Mouse (Mus musculus) left cerebral cortex, postnatal 14 days (tissue): Measurements from ENCODE around the gene F11r. TPM values are rescaled to one million over a fixed set of nuclear protein-coding genes. Genes with fewer than 3 reads are reported as not detected.

Experiments used
- DNase-seq, 2 experiments: peaks; one replicate each; pipeline ENCODE4 v3.0.0; 2021 to 2022; ENCODE audit warnings: low spot score in 2 of 2, mixed read lengths in 1 of 2
- intact Hi-C: fragments of 180-260 bp; cut with DNase I; formaldehyde crosslinking; loops from one replicate; pipeline ENCODE4 v1.15.1; 2025
- long read RNA-seq, 2 experiments: library from polyadenylated mRNA; stranded (forward); transcript quantifications; one replicate each; pipeline ENCODE4 v2.0.0; 2021
- total RNA-seq, 2 experiments: library from RNA; stranded (reverse); gene quantifications; 2 replicates each; pipeline ENCODE4 v1.2.3; 2021

Gene F11r
- 1 to 10 TPM; 7.4 to 8.3 TPM for total RNA-seq
- long read RNA-seq, experiment 1: 0 reads
- long read RNA-seq, experiment 2, partial matches to known transcripts: 0 of 1 reads
- long read RNA-seq, experiment 2, other reads (novel, unspliced or antisense): 1 of 1 reads

DNA sequence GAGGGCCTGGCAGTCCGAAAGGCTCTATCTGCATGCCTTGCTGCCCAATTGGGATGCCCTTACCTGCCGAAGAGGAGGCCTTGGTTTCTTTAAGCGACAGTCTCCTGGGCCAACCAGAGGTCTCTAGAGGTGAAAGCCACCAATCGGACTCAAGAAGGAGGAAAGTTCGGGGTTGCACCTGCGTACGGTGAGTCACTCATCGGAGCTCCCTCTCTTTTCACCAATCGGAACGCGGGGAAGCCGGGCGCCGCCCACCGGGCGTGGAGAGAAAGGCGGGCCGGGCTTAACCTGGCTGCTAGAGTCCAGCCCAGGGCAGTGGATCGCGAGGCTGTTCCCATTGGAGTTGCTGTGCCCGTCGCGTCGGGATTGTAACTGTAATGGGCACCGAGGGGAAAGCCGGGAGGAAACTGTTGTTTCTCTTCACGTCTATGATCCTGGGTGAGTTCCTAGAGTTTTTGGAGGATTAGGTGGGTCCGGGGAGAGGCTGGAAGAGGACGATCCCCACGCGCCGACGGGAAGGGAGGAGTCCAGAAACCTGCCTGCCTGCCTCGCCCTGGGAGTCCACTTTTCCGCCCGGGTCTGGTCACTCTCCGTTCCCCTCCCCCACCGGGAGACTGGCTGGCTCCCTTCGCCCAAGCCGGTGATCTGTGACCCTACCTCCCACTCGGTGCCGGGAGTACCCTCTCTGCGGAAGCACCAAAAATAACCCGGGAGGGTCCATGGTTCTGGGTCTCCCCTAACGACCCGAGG is at the start of gene F11r:
Gene F11r, plus strand, starts transcription at position 272 of the 750 bp plus-strand sequence.
- intact Hi-C loops: no loop called here
- peak in 1 of 2 experiments; percentile 44 for DNase-seq

DNA sequence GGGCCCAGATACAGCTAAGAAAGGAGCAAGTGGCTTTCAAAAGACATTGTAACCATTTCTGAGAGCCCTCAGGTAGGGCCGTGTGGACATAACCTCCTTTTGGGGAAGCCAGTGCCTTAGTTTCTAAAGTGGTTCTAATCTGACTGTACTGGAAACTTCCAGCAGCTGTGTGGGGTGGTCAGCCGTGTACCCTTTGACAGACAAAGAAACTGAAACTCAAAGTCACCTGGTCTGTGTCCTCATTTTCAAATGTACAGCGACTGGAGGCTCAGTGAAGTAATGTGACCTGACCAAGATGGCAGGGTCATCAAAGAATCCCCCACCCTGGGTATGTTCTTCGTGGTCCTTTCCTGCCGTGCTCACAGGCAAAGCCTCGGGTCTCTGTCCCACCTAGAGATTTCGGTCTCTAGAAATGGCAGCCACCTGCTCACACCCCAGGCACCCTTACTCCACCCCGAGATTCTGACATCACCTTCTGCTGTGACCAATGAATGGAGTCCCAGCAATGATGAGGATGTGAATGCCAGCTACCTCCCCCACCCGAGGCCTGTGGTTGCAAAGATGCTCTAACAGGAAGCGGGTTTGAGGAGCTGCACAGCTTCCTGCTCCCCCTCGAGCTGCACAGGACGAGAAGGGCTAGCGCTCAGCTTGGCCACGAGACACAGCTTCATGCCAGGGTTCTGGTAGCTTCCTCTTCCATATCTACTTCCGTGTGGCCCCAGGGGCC is 48.8 kb upstream of the F11r start, which contains the start of gene Arhgap30:
Gene Arhgap30, plus strand, starts transcription at position 579 of the 727 bp plus-strand sequence.
- DNase-seq: peak; percentile 42 to 55
- intact Hi-C loops: no loop called here

DNA sequence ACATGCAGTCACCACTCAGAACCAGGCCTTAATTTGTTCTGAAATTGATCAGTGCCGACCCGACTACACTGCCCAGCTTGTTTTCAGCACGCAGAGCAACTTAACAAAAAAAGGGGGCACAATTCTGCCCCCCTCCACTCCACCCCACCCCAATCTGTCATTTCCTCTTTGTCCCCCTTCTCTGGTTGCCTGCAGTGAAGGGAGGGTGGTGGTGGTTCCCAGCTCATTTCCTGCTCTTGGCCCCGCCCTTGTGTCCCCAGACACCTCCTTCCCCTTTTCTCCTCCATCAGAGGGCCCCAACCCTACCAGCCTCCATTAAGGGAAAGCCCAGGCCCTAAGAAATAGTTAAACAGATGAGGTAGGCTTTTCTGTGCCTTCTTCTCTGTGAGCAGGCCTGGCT is 47.2 kb upstream of the F11r start:
- DNase-seq: no peak
- intact Hi-C loops: no loop called here

DNA sequence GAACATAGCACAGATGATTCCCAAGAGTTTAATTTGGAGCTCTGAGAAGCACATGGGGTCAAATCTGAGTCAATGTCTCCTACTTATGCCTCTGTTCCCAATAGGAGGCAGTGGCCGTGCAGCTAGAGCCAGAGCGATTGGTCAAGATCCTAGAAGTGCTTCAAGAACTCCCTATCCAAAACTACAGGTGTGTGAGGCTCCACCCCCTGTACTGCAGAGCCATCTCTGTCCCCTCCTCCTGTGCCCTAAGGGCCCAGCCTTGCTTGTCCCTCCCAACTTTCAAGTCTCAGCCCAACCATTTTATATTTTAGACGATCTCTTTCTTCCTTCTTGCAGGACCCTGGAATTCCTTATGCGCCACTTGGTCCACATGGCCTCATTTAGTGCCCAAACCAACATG is 35.5 kb upstream of the F11r start:
- DNase-seq: no peak
- intact Hi-C loops: no loop called here

DNA sequence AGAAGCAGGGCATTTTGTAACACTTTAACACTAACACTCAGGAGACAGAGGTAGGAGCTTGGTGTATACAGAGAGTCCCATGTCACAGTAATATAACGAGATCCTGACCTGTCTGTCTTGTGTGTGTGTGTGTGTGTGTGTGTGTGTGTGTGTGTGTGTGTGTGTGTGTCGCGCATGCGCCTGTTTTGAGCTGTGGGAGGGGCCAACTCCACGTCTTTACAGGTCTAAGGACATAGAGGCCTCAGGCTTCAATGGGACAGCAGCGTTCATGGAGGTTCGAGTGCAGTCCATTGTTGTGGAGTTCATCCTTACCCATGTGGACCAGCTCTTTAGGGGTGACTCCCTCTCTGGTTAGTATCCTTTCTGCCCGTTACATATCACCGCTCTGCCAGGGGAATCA is 34.3 kb upstream of the F11r start:
- no peak for DNase-seq
- intact Hi-C loops: no loop called here

DNA sequence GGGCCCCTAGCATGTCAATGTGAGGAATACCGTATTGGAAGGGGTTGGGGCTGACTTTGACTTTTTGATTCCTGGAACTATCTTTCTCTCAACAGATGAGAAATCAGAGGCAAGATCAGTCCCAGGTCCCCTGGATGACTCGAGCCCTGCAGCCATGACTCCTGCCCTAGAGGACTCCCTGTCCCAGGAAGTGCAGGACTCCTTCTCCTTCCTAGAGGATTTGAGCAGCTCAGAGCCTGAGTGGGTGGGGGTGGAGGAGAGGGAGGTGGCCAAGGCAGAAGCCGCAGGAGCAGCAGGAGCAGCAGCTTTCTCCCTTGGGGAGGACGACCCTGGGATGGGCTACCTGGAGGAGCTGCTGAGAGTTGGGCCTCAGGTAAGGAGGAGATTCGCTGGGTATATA is 30.1 kb upstream of the F11r start:
- no peak for DNase-seq
- intact Hi-C loops: no loop called here

DNA sequence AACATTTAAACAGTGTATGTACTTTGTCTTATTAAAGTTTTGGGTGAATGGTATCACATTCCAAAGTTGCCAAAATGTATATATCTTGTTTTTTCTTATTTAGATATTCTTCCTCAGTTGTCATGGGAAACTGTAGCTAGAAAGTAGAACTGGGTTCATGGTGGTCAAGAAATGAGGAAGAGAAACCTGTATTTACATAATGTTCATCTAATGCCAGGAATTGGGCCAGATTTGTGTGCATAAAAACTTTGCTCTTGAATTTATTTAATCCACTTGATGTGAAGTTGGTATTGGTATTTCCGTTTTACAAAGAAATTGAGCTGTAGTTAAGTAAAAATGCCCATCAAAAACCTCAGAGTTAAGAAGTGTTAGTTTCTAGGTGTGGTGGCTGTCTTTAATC is 27.1 kb upstream of the F11r start:
- intact Hi-C loops: loop anchor here (5.0 kb wide), 1 partner anchor 48 kb away; the partner anchor contains the start of gene Klhdc9
- DNase-seq: no peak

DNA sequence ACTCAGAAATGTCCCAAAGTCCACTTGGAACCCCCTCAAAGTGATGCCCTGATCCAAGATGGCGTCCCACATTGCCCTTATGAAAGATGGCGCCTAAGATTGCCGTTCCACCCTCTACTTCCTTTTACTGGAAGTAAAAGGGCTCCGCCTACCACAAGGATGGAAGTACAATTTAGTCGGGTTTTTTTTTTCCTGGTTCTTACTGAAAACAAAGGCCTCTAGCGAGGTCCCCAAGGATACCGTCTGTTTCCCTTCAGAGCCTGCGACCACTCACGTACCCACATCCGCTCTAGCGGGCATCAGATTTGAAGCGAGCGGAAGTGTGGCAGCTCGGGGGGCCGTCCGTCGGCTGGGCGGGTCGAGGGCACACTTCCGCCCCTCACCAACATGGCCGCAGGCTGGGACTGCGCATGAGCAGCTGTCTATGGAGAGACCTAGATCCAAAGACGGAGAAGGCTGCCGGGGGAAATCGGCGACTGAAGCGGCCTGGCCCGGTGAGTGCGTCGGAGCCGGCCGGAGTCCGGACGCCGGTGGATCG is 26.3 kb upstream of the F11r start, which contains the start of gene Usf1:
Gene Usf1, plus strand, starts transcription at position 367 of the 538 bp plus-strand sequence.
- intact Hi-C loops: loop anchor here (5.0 kb wide), 1 partner anchor 49 kb away; the partner anchor contains the start of gene Klhdc9
- DNase-seq: peak; percentile 94 to 95

DNA sequence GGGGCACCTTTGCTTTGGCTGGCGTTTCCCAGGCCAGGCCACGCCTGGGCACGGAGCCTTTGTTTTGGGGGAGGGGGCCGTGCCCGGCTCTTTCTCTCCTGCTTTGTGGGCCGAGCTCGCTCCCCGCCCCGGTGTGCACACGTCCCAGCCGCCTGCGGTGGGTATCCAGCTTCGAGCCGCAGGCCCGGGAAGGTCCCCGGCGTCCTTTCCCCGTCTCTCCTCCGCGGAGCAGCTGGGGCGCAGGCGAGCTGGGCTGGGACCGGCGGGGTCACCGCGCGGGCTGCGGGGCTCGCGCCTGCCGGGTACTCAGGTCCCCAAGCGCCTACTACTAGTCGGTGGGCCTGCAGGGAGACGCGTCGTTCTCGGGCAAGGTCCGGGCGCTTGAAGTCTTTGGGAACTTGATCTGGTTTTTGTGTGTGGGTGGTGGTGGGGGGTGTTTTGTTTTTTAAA is 25.8 kb upstream of the F11r start:
- intact Hi-C loops: loop anchor here (5.0 kb wide), 1 partner anchor 49 kb away; the partner anchor contains the start of gene Klhdc9
- DNase-seq: no peak

DNA sequence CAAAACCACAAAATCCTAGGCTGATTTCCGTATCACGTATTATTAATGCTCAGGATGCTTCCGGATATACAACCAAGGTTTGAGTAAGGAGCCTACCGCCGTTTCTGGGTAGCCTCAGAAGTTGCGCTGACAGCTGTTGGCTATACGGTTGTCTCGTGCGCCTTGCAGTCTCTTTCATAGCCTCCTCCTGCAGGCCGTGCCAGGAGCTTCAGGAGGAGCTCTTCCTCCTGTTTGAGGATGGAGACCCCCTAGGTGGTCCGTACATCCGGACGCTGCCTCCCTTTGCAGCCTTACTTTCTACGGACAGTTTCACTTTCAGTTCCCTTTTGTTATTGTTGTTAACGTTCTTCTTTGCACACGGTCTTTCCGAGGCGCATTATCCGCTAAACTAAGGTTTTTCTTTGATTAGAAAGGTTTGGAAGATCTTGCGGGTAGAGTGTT is 25.3 kb upstream of the F11r start:
- DNase-seq: peak; percentile 30 to 41
- intact Hi-C loops: loop anchor here (5.0 kb wide), 1 partner anchor 50 kb away; the partner anchor contains the start of gene Klhdc9

DNA sequence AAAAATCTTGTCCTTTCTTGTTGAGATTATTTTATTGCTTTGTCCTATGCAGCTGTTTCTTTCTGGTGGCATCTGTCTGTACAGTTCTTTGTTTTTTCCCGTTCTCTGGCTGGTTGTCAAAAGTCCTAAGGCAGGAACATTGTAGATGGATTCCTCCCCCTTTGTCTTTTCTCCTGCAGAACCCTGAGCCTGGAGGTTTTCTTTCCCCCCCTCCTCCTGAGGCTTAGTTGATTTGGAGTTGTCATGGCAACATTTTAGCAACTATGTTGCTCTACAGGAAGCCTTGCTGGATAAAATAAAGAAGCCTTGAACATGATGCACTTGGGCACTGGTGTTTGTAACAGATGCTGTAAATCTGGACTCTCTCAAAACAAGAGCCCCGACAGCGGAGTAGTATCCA is 24.9 kb upstream of the F11r start:
- intact Hi-C loops: loop anchor here (5.0 kb wide), 1 partner anchor 50 kb away; the partner anchor contains the start of gene Klhdc9
- peak; percentile 39 to 64 for DNase-seq

DNA sequence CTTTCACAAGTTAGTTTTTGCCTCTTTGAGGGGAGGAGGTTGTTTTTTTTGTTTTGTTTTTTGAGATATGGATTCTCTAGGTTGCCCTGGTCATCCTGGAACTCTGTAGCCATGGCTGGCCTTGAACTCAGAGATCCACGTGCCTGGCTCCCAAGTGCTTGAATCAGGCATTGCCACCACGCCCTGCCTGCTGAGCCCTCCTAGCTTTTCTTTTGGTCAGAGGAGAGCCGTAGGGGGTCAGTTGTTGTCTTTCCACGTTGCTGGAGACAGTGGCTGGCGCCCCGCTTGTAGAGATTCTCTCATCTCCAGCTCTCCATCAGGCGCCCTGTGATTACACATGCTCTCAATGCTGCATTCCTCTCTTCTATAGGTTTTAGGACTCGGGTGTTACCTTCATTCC is 23.7 kb upstream of the F11r start:
- DNase-seq: no peak
- intact Hi-C loops: loop anchor here (5.0 kb wide), 1 partner anchor 51 kb away; the partner anchor contains the start of gene Klhdc9

DNA sequence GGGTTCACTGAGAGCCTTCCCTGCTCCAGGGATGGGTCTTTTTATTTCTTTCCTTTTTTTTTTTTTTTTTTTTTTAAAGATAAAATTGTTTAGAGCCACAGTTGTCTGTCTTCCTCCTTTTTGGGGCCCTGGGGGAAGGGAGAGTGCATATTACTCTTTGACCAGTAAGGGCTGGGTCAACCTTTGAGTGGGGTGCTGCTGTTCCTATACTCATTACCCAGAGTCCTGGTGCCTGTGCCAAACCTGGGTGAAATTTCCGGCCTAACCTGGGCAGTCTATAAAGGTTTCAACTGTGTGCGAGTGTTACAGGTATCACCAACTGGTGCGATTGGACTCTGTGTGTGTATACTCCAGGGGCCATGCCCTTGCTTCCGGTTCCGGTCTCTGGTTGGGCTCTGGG is 18.7 kb upstream of the F11r start, which contains the start of gene Tstd1:
Gene Tstd1, plus strand, starts transcription at position 213 of the 400 bp plus-strand sequence.
- intact Hi-C loops: no loop called here
- no peak for DNase-seq

DNA sequence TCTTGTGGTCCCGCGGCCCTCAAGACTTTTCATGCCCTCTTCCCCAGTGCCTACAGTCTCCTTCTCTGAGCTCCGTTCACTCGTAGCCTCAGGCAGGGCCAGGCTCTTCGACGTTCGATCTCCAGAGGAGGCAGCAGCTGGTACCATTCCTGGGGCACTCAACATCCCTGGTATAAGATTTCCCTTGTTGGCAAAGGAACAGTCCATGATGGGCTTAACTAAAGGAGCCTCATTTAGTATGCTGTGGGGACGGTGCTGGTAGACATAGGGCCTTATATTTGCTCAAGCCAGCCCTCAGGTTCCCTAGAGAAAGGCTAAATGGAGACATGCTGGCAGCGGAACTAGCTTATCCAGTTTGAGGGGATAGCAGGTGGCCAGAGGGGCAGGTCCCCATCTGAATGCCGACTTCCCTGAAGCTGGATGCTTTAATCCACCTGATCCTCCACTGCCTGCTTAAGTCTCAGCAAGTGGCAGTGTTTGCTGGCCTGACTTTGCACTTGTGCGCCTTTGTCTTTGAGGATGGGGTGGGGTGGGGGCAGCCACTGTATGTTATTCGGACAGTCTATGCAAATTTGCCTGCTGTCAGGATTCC is 17.9 kb upstream of the F11r start:
- no peak for DNase-seq
- intact Hi-C loops: no loop called here

DNA sequence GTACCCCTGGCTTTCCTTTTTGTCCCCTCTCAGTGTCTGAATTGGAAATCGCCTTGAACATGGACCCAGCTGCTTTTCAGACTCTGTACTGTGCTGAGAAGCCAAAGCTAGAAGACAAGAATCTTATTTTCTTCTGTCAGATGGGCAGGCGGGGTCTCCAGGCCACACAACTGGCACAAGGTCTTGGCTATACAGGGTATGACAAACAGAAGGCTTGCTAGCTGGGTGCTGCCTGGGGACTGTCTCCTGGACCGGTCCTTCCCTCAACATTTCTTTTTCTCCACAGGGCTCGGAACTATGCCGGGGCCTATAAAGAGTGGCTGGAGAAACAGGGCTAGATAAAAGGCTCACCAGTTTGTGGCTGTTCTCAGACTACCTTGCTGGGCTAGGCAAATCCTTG is 17.4 kb upstream of the F11r start:
- intact Hi-C loops: no loop called here
- no peak for DNase-seq

DNA sequence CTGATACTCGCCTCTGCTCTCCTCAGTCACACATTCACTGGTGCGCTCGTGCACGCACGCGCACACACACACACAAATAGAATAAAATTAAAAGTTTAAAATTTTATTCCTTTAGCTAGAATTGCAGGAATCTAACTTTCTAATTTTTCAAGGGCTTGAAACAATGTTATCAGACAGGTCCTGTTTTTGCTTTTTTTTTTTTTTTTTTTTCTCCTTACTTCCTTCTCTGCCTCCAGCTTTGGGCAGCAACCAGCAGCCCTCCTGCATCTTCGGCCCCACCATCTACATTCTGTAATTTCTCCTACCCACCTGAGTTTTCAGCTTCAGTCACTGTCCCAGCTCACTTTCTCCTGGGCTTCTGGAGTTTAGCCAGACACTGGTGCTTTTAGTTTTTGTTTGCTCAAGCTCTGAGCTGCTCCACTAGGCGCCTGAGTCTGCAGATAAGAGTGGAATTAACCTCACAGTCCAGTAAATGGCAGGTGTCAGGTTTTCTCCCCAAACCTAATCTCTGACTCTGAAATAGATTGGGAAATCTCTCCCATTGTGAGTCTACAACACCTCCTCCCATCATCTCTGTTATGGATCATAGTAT is 14.7 kb upstream of the F11r start:
- intact Hi-C loops: no loop called here
- no peak for DNase-seq

DNA sequence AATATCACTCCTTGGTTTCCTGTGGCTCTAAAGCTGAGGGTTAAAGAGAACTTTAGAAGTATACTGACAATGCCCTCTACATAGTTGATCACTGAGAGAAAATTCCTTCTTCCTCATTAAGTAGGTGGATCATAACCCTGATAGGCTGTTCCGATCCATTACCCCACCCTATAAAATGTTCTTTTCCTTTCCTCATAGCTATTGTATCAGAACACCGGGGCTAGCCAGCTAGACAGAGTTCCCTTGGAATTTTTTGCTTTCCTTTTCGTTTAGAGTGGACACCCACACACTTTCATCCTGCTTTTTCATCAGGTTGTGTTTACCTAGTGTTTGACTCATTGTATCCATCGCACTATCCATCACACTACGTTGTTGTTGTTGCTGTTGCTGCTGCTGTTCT is 12.7 kb upstream of the F11r start:
- intact Hi-C loops: no loop called here
- no peak for DNase-seq

DNA sequence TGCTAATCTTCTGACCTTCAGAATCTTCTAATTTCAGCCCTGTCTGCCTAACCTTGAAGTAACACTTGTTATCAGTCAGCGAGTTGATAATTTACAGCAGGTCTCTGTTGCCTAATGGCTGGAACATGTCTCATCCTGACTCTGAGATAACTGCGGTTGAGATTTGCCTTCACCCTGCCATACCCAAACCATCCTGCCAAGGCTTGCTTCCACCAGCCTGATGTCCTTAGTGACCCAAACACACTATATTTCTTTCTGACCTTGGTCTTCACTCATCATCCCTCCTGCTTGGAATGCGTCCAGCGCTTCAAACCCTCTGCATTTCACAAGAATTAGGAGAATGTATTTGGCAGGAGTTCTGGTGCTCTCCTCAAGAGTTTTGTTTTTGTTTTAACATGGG is 12.2 kb upstream of the F11r start:
- no peak for DNase-seq
- intact Hi-C loops: no loop called here

DNA sequence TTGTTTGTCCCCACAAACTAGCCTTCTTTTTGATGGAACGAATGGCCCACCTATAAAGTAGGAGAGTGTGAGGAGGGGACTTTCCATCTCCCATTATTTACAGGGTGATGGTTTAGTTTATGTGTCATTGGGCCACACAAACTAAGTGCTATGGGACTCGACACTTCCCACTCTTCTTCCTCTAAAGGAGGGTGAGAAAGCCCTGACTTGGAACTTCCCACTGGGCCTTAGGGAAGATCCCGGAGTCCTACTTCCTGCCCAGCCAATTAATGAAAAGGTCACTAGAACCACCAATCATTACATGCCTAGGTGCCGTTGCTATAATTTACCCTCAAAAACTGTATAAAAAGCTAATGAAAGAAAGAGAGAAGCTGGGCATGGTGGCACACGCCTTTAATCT is 5.2 kb upstream of the F11r start:
- no peak for DNase-seq
- intact Hi-C loops: no loop called here
